Mouse (Mus musculus) liver, embryonic 14.5 days (tissue): ENCODE data around the gene Siae.

Experiments used
- CTCF ChIP-seq: IDR thresholded peaks from 2 replicates; pipeline ENCODE4 v1.5.1; 2016; ENCODE audit warnings: antibody characterized with exemption, low read depth, control low read depth
- EP300 ChIP-seq: IDR thresholded peaks from 2 replicates; pipeline ENCODE4 v1.6.1; 2016; ENCODE audit warnings: antibody characterized with exemption, low read depth

DNA sequence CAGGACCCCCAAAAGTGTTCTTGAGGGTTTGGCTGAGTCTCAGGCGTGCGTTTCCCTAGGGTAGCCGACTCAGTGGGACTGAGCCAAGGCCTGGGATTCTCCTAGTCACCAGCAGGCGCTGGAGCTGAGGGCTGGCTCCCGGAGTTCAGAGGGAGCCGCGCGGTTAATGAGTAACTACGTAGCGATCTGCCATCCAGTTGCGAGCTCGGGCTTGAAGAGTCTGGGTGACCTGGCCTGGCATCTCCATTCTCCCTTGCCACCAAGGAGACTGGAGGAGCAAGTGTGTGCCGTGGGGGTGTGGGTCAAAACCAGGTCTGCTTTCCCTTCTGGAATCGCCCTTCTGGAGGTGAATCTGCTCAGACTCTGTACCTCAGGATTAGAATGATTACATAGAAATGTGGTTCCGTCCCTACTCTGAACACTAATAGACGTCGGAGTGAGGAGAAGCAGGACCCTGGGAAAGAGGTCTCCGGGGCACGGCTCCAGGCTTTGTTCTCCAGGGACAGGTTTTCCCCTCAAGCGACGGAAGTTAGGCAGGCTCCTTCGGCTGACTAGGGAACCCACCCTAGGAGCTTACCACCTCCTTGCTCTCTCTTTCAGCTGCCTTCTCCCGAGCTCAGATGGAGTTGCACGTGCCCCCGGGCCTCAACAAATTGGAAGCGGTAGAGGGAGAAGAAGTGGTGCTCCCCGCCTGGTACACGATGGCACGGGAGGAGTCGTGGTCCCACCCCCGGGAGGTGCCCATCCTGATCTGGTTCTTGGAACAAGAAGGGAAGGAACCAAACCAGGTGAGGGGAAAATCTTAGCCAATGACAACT, 24.4 kb upstream of the Siae start:
- peak; percentile 40; the same call in 1 of the 2 replicates for TF ChIP-seq CTCF
- TF ChIP-seq EP300, result no peak
